Mouse (Mus musculus) embryonic fibroblast, embryonic 13.5 days (primary cell): ENCODE data around the gene Gm13304.
"Not testable (repeated sequence)": the region's sequence is repeated elsewhere in the genome, so short reads cannot be mapped to it uniquely, and the experiment has no call there.

Experiments used
- CTCF ChIP-seq: IDR thresholded peaks from 2 replicates; pipeline ENCODE4 v1.5.1; 2011; ENCODE audit warnings: mild to moderate bottlenecking, control low read depth, low read length, moderate library complexity, borderline replicate concordance; ENCODE audit not compliant: insufficient read depth
- POLR2A ChIP-seq: IDR thresholded peaks from 2 replicates; pipeline ENCODE4 v1.6.1; 2011; ENCODE audit warnings: low read depth, mild to moderate bottlenecking, control low read depth, low read length, moderate library complexity

GRCm38 (mm10) chr4:42090907-42091306 lies 23.7 kb upstream of the Gm13304 start, which contains the start of gene Gm3893:
- not testable (repeated sequence) for TF ChIP-seq CTCF, POLR2A
